Mouse (Mus musculus) testis, postnatal 10 days (tissue): ENCODE data around the gene Armc6.
A peak's percentile ranks its signal among the peaks of the same experiment; 100 is the strongest.
"Not testable (repeated sequence)": the region's sequence is repeated elsewhere in the genome, so short reads cannot be mapped to it uniquely, and the experiment has no call there.

Experiments
- DNase-seq: peaks from one replicate; pipeline ENCODE4 v3.0.0; 2021; ENCODE audit warnings: low spot score

Gene Armc6

GRCm38 (mm10) chr8:70230837-70231236 is 3.4 kb downstream of the Armc6 start:
- DNase-seq = no peak

GRCm38 (mm10) chr8:70227997-70228396 is 6.3 kb downstream of the Armc6 start:
- DNase-seq = no peak

GRCm38 (mm10) chr8:70223341-70223740 is 10.9 kb downstream of the Armc6 start:
- peak; percentile 76 for DNase-seq

GRCm38 (mm10) chr8:70222041-70222440 is 12.2 kb downstream of the Armc6 start:
- no peak for DNase-seq

GRCm38 (mm10) chr8:70220911-70221310 is 13.4 kb downstream of the Armc6 start:
- no peak for DNase-seq

- peak; percentile 72 for DNase-seq
Measured at GRCm38 (mm10) chr8:70220236-70220840, 13.9 kb downstream of the Armc6 start.

- no peak for DNase-seq
Measured at GRCm38 (mm10) chr8:70219107-70219684, 15.1 kb downstream of the Armc6 start.

GRCm38 (mm10) chr8:70217441-70217840 is 16.8 kb downstream of the Armc6 start:
- no peak for DNase-seq

- peak; percentile 57 for DNase-seq
Measured at GRCm38 (mm10) chr8:70216566-70216965, 17.7 kb downstream of the Armc6 start.

- DNase-seq = not testable (repeated sequence)
Measured at GRCm38 (mm10) chr8:70216161-70216560, 18.1 kb downstream of the Armc6 start.

GRCm38 (mm10) chr8:70215092-70215491 is 19.2 kb downstream of the Armc6 start:
- no peak for DNase-seq

- no peak for DNase-seq
Measured at GRCm38 (mm10) chr8:70214411-70214810, 19.9 kb downstream of the Armc6 start.

- DNase-seq = peak; percentile 96
Measured at GRCm38 (mm10) chr8:70212112-70213055, 21.9 kb downstream of the Armc6 start, which contains the start of gene Slc25a42. Slc25a42 (minus strand) TSS chr8:70212305.

- DNase-seq = peak; percentile 64
Measured at GRCm38 (mm10) chr8:70211726-70212111, 22.5 kb downstream of the Armc6 start.

- no peak for DNase-seq
Measured at GRCm38 (mm10) chr8:70211275-70211674, 23.0 kb downstream of the Armc6 start.

- no peak for DNase-seq
Measured at GRCm38 (mm10) chr8:70210538-70210937, 23.7 kb downstream of the Armc6 start.

GRCm38 (mm10) chr8:70208130-70208529 is 26.1 kb downstream of the Armc6 start:
- no peak for DNase-seq

GRCm38 (mm10) chr8:70204757-70205156 is 29.5 kb downstream of the Armc6 start:
- DNase-seq = no peak

- DNase-seq = no peak
Measured at GRCm38 (mm10) chr8:70203072-70203471, 31.2 kb downstream of the Armc6 start.

GRCm38 (mm10) chr8:70201417-70201816 is 32.8 kb downstream of the Armc6 start:
- no peak for DNase-seq

- DNase-seq = no peak
Measured at GRCm38 (mm10) chr8:70200098-70200681, 34.1 kb downstream of the Armc6 start.

GRCm38 (mm10) chr8:70197603-70198002 is 36.7 kb downstream of the Armc6 start:
- DNase-seq = no peak
